ENCODE assay signal across 17 mouse cellular contexts in the genomic region with DNA sequence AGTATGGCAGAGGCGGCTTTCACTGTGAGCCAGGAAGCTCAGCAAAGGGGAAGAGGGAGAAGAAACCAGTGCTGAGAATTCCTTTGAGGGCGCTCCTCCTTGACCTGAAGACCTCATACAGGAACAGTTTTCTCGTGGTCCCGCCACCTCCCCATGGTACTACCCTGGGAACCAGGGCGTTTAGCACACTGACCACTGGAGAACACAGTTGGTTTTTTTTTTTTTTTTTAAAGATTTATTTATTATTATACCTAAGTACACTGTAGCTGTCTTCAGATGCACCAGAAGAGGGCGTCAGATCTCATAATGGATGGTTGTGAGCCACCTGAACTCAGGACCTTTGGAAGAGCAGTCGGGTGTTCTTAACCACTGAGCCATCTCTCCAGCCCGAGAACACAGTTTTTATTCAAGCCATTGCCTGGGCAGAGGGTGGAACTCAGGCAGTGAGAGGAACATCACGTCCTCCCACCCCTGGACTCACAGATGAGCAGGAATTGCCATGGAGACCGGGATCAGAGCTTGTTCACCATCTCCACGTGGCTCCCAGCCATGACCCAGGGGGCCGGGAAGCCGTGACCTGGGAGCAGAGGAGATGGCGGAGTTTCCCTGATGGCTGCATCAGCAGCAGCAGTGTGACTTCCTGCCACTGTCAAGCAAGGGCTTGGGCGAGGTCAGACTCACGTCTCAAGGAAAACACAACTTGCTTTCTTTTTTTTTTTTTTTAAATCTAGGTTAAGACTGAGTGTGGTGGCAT. TPM values are rescaled to one million over a fixed set of nuclear protein-coding genes. Genes with fewer than 3 reads are reported as not detected.
A peak's percentile ranks its signal among the peaks of the same experiment; 100 is the strongest.
DNase-seq lines count a peak whose midpoint lies in the region; ATAC-seq and TF ChIP-seq lines count a peak whose summit lies in the region.
"Had no signal": no experiment of that assay in that cellular context is flagged by ENCODE, and none has a peak within 500 bp of the region (broad histone marks: within the 10 kb centered on the region; RNA-seq: fewer than 3 reads in every experiment).

No protein-coding gene starts in this region.

- no peaks in the 10 kb centered on the region for H3K27me3 ChIP-seq in kidney, adult 2 months (replicated peaks; ENCODE audit: control insufficient read depth, insufficient read depth, low read length)
- H3K27me3 ChIP-seq in cerebellum, adult 2 months (ENCODE audit: control insufficient read depth, insufficient read depth, low read length): no peaks in the 10 kb centered on the region
- H3K27me3 ChIP-seq: limb, embryonic 15.5 days had no signal

- H3K27ac ChIP-seq in kidney, adult 2 months (ENCODE audit: insufficient read depth, low read depth, low read length): no peak overlapping the region
- no peak overlapping the region for H3K27ac ChIP-seq in cerebellum, adult 2 months (ENCODE audit: insufficient read depth, low read length)
- H3K27ac ChIP-seq: limb, embryonic 15.5 days had no signal

- no peak for TF ChIP-seq POLR2A in kidney, adult 2 months (IDR thresholded peaks at IDR 0.05; ENCODE audit: low read depth, low read length)
- TF ChIP-seq POLR2A in cerebellum, adult 2 months (IDR thresholded peaks at IDR 0.05; ENCODE audit: borderline replicate concordance, insufficient read depth, low read length): no peak

- 49% methylated on average over 16 of the region's 16 CpGs for WGBS in kidney, adult 2 months
- WGBS in cerebellum, adult 2 months: 63% methylated on average over 16 of the region's 16 CpGs

- no peak overlapping the region for H3K4me3 ChIP-seq in kidney, adult 2 months (ENCODE audit: insufficient read depth, low read depth, low read length)
- H3K4me3 ChIP-seq in cerebellum, adult 2 months (replicated peaks; ENCODE audit: insufficient read depth, low read depth, low read length): no peak overlapping the region
- H3K4me3 ChIP-seq: limb, embryonic 15.5 days had no signal

- peak; percentile 27 for DNase-seq in kidney, adult 2 months
- no peak for DNase-seq in kidney, postnatal 14 days
- DNase-seq in 3134 (ENCODE audit: extremely low read depth, insufficient read length, low spot score): peak; percentile 41
- DNase-seq in 416B (ENCODE audit: low read depth): peak; percentile 26
- peak; percentile 54 for DNase-seq in ZHBTc4 (ENCODE audit: low read depth, low spot score)
- DNase-seq in cerebellum, adult 2 months: no peak
- DNase-seq: cerebellum, postnatal 25 days; heart, postnatal 14 days; kidney, postnatal 10 days had no signal

- H3K4me1 ChIP-seq in kidney, adult 2 months (ENCODE audit: control insufficient read depth, insufficient read depth, low read length): no peaks in the 10 kb centered on the region
- H3K4me1 ChIP-seq in cerebellum, adult 2 months (ENCODE audit: control insufficient read depth, insufficient read depth, low read length): no peaks in the 10 kb centered on the region; the same call in 1 of the 2 replicates

- TF ChIP-seq CTCF in kidney, adult 2 months (conservative IDR thresholded peaks at IDR 0.05; ENCODE audit: insufficient read depth, insufficient read length, low read depth, low read length): no peak
- TF ChIP-seq CTCF in cerebellum, adult 2 months (IDR thresholded peaks at IDR 0.05; ENCODE audit: borderline replicate concordance, insufficient read depth, low read depth, low read length): no peak

- H3K36me3 ChIP-seq in kidney, adult 2 months (ENCODE audit: control insufficient read depth, insufficient read depth, low read length): no peaks in the 10 kb centered on the region
- H3K36me3 ChIP-seq: limb, embryonic 15.5 days had no signal

- no peak for ATAC-seq in granulocyte monocyte progenitor cell, adult 5-6 weeks (replicated peaks; ENCODE audit: poor library complexity, severe bottlenecking)

RNA-seq across cellular contexts. Expression of gene Mip, which starts 3.9 kb away (rescaled TPM):
- polyA plus RNA-seq in kidney, adult 2 months (2012; rRNA removed): not detected in 2 replicates
- polyA plus RNA-seq in cerebellum, adult 2 months (2012; rRNA removed): not detected in 2 replicates
- 0.75 TPM in 1 of 2 replicates, not detected in the other for total RNA-seq in granulocyte monocyte progenitor cell, adult 5-6 weeks (2014; fragmentation: Nextera tagmentation)
- total RNA-seq in granulocyte monocyte progenitor cell, adult 5-6 weeks (2017): not detected in 2 replicates
- total RNA-seq: heart, adult 8-10 months; heart, postnatal 14 days; left cerebral cortex, adult 8-10 months; neutrophil, adult 5-6 weeks had no signal
- polyA plus RNA-seq: lung, embryonic 16.5 days; spleen, adult 2 months; testis, adult 2 months had no signal

RNA-seq across cellular contexts. Expression of gene Spryd4, which starts 10.1 kb away (rescaled TPM):
- polyA plus RNA-seq in kidney, adult 2 months (2012; rRNA removed): 15.5 and 17.3 TPM in 2 replicates
- 13.5 and 15.6 TPM in 2 replicates for polyA plus RNA-seq in cerebellum, adult 2 months (2012; rRNA removed)
- total RNA-seq in granulocyte monocyte progenitor cell, adult 5-6 weeks (2014; fragmentation: Nextera tagmentation): 15.1 and 16.3 TPM in 2 replicates
- total RNA-seq in granulocyte monocyte progenitor cell, adult 5-6 weeks (2017): 9.7 and 19.2 TPM in 2 replicates

RNA-seq across cellular contexts. Expression of gene Timeless, which starts 10.2 kb away (rescaled TPM):
- 2.7 and 3.8 TPM in 2 replicates for polyA plus RNA-seq in kidney, adult 2 months (2012; rRNA removed)
- 6.3 and 6.6 TPM in 2 replicates for polyA plus RNA-seq in cerebellum, adult 2 months (2012; rRNA removed)
- total RNA-seq in granulocyte monocyte progenitor cell, adult 5-6 weeks (2014; fragmentation: Nextera tagmentation): 55.4 and 70.5 TPM in 2 replicates
- total RNA-seq in granulocyte monocyte progenitor cell, adult 5-6 weeks (2017): 64.0 and 71.4 TPM in 2 replicates

RNA-seq across cellular contexts. Expression of gene Gls2, which starts 27.5 kb away (rescaled TPM):
- 0.33 and 0.61 TPM in 2 replicates for polyA plus RNA-seq in kidney, adult 2 months (2012; rRNA removed)
- polyA plus RNA-seq in cerebellum, adult 2 months (2012; rRNA removed): 68.3 and 77.7 TPM in 2 replicates
- total RNA-seq in granulocyte monocyte progenitor cell, adult 5-6 weeks (2014; fragmentation: Nextera tagmentation): not detected in 2 replicates
- total RNA-seq in granulocyte monocyte progenitor cell, adult 5-6 weeks (2017): not detected in 2 replicates
- total RNA-seq: neutrophil, adult 5-6 weeks had no signal

RNA-seq across cellular contexts. Expression of gene Apon, which starts 32.2 kb away (rescaled TPM):
- polyA plus RNA-seq in kidney, adult 2 months (2012; rRNA removed): not detected in 2 replicates
- polyA plus RNA-seq in cerebellum, adult 2 months (2012; rRNA removed): not detected in 2 replicates
- total RNA-seq in granulocyte monocyte progenitor cell, adult 5-6 weeks (2014; fragmentation: Nextera tagmentation): 0.41 and 3.2 TPM in 2 replicates
- 0.31 and 0.99 TPM in 2 replicates for total RNA-seq in granulocyte monocyte progenitor cell, adult 5-6 weeks (2017)
- total RNA-seq: heart, adult 8-10 months; left cerebral cortex, adult 8-10 months had no signal

Comparison
In these comparisons a context has a peak if more than half of its experiments do, and no peak if none do; other contexts are left out.
1. DNase-seq: peak in kidney, adult 2 months (single experiment), 3134 (single experiment), 416B (single experiment) and ZHBTc4 (single experiment); none in kidney, postnatal 14 days (single experiment) and cerebellum, adult 2 months (0 of 2).